Mouse (Mus musculus): ENCODE measurements around the gene Chrna10.

The Chrna10 gene

GRCm38 (mm10) chr7:102116579-102117331 is at the start of gene Chrna10:
Chrna10 (minus strand) TSS chr7:102116828.
- no peak for DNase-seq

GRCm38 (mm10) chr7:102153691-102154090 is 37.1 kb upstream of the Chrna10 start:
- no peak for DNase-seq

GRCm38 (mm10) chr7:102137898-102138297 is 21.3 kb upstream of the Chrna10 start:
- DNase-seq = no peak

- DNase-seq = no peak
These were observed 20.8 kb upstream of the Chrna10 start for GRCm38 (mm10) chr7:102137464-102137863.

- DNase-seq = no peak
These were observed 15.8 kb upstream of the Chrna10 start for GRCm38 (mm10) chr7:102132395-102132794.

GRCm38 (mm10) chr7:102120326-102120725 is 3.7 kb upstream of the Chrna10 start:
- no peak for DNase-seq

GRCm38 (mm10) chr7:102117382-102117781 is 754 bp upstream of the Chrna10 start:
- DNase-seq = no peak

GRCm38 (mm10) chr7:102113151-102113729 is 3.4 kb downstream of the Chrna10 start:
- DNase-seq = no peak

- no peak for DNase-seq
These were observed 6.9 kb downstream of the Chrna10 start for GRCm38 (mm10) chr7:102109746-102110145.

- no peak for DNase-seq
These were observed 7.5 kb downstream of the Chrna10 start, which contains the start of gene Art5 for GRCm38 (mm10) chr7:102109171-102109570. Art5 (minus strand) TSS chr7:102109489.

GRCm38 (mm10) chr7:102108206-102108605 is 8.4 kb downstream of the Chrna10 start:
- no peak for DNase-seq

GRCm38 (mm10) chr7:102106700-102107141 is 9.9 kb downstream of the Chrna10 start:
- DNase-seq = no peak

GRCm38 (mm10) chr7:102104126-102104525 is 12.5 kb downstream of the Chrna10 start:
- DNase-seq = no peak

- no peak for DNase-seq
These were observed 13.1 kb downstream of the Chrna10 start for GRCm38 (mm10) chr7:102103555-102103954.

- no peak for DNase-seq
These were observed 13.9 kb downstream of the Chrna10 start for GRCm38 (mm10) chr7:102102696-102103095.

GRCm38 (mm10) chr7:102102241-102102640 is 14.4 kb downstream of the Chrna10 start:
- no peak for DNase-seq

GRCm38 (mm10) chr7:102101487-102101886 is 15.1 kb downstream of the Chrna10 start, which contains the start of gene Art1:
Art1 (plus strand) TSS chr7:102101743.
- DNase-seq = no peak

GRCm38 (mm10) chr7:102100868-102101267 is 15.8 kb downstream of the Chrna10 start:
- DNase-seq = no peak

GRCm38 (mm10) chr7:102099760-102100661 is 16.6 kb downstream of the Chrna10 start:
- DNase-seq = no peak

- DNase-seq = peak; percentile 32
These were observed 29.3 kb downstream of the Chrna10 start for GRCm38 (mm10) chr7:102087336-102087735.

- DNase-seq = no peak
These were observed 32.5 kb downstream of the Chrna10 start for GRCm38 (mm10) chr7:102084041-102084696.

GRCm38 (mm10) chr7:102082816-102083215 is 33.8 kb downstream of the Chrna10 start, which contains the start of gene Trpc2:
Trpc2 (plus strand) TSS chr7:102083116.
- no peak for DNase-seq

- DNase-seq = no peak
These were observed 34.8 kb downstream of the Chrna10 start for GRCm38 (mm10) chr7:102081784-102082183.

Measured in right cerebral cortex, adult 18-20 months (tissue).